Mouse (Mus musculus): Measurements from ENCODE around the gene Rab26. TPM values are rescaled to one million over a fixed set of nuclear protein-coding genes. Genes with fewer than 3 reads are reported as not detected.

Rab26 gene
- total RNA-seq (2015) (0.12 and 0.17 TPM in 2 replicates), total RNA-seq (2017) (0.14 and 0.71 TPM in 2 replicates)

- ATAC-seq (replicated peaks; ENCODE audit: poor library complexity) = peak; percentile 9; the same call in 1 of the 2 replicates
These were observed at the start of gene Rab26 for GRCm38 (mm10) chr17:24534160-24534718. TSS of gene Rab26 (minus strand) at chr17:24534210.

DNA sequence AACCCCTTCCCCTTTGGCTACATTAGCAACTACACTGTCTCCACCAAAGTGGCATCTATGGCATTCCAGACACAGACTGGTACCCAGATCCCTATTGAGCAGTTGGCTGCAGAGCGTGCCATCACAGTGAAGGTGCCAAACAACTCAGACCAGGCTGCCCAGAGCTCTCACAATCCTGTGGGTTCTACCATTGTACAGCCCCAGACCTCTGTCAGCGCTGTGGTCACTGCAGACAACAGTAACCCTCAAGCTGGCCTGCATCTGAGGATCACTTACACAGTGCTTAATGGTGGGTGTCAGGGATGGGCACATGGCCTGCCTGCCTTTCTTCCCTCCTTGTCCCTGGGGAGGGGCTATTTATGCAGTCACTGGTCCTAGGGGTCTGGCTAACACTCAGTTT lies 46.3 kb upstream of the Rab26 start:
- no peak for ATAC-seq (replicated peaks; ENCODE audit: poor library complexity)

DNA sequence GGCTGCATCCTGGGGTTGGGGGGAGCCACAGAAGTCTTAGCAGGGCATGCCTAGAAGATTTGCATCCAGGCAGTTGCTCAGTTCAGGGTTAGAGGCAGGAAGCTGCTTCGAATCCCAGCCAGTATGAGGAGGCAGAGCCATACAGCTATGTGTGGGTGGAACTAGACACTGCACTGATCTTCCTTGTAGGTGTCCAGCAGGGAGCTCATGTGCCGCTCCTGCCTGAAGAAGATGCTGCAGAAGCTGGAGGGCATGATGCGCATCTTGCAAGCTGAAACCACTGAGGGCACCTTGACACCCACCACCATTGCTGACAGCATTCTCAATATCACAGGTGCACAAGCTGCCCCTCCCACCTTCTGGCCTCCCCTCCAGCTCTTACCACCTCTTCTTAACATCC lies 45.5 kb upstream of the Rab26 start:
- ATAC-seq (replicated peaks; ENCODE audit: poor library complexity) = no peak

DNA sequence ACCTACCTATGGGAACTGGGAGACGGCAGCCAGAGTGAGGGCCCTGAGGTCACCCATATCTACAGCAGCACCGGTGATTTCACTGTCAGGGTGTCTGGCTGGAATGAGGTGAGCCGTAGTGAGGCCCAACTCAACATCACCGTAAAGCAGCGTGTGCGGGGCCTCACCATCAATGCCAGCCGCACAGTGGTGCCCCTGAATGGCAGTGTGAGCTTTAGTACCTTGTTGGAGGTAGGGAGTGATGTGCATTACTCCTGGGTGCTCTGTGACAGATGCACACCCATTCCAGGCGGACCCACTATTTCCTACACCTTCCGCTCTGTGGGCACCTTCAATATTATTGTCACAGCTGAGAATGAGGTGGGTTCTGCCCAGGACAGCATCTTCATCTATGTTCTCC lies 39.8 kb upstream of the Rab26 start:
- no peak for ATAC-seq (replicated peaks; ENCODE audit: poor library complexity)

- ATAC-seq (replicated peaks; ENCODE audit: poor library complexity) = no peak
These were observed 38.7 kb upstream of the Rab26 start for GRCm38 (mm10) chr17:24572651-24573245.

DNA sequence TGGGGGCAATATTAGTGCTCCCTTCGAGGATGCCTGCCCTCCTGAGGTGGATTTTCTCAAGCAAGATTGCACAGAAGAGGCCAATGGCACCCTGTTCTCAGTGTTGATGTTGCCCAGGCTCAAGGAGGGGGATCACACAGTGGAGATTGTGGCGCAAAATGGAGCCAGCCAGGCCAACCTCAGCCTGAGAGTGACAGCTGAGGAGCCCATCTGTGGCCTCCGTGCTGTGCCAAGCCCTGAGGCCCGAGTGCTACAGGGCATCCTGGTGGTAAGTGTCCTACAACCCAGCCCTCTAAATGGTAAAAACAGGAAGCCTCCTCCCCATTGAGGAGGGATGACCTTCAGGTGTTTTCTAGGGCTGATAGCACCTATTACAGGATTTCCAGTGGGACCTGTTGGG lies 35.8 kb upstream of the Rab26 start:
- no peak for ATAC-seq (replicated peaks; ENCODE audit: poor library complexity)

DNA sequence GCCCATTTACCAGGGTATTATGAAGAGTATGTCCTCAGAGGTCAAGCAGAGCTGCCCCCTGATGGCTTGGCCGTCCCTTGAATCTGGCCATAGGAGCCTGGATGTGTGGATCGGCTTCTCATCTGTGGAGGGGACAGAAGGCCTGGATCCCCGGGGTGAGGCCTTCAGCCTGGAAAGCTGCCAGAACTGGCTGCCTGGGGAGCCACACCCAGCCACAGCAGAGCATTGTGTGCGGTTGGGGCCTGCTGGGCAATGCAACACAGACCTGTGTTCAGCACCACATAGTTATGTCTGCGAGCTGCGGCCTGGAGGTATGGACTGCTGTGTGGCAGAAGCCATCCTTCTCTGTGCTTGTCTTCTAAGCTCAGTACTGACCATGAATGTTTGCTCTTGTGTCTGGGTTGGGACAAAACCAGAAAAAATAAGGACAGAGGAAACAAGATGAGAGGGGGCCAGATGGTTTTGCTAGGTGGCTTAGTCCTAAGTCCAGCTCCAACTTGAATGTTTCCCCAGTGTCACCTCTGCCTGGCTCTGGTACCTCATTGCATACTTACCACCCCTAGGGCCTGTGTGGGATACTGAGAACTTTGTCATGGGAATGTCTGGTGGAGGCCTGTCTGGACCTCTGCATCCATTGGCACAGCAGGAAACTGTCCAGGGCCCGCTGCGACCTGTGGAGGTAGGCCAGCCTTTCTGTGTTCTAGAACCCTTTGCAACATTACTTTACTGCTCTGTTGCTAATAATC lies 33.2 kb upstream of the Rab26 start:
- peak; percentile 86 for ATAC-seq (replicated peaks; ENCODE audit: poor library complexity)

- no peak for ATAC-seq (replicated peaks; ENCODE audit: poor library complexity)
These were observed 31.8 kb upstream of the Rab26 start for GRCm38 (mm10) chr17:24565792-24566191.

- no peak for ATAC-seq (replicated peaks; ENCODE audit: poor library complexity)
These were observed 31.1 kb upstream of the Rab26 start for GRCm38 (mm10) chr17:24565092-24565491.

- no peak for ATAC-seq (replicated peaks; ENCODE audit: poor library complexity)
These were observed 30.4 kb upstream of the Rab26 start for GRCm38 (mm10) chr17:24564422-24564821.

- ATAC-seq (replicated peaks; ENCODE audit: poor library complexity) = peak; percentile 30; the same call in 1 of the 2 replicates
These were observed 29.6 kb upstream of the Rab26 start for GRCm38 (mm10) chr17:24563638-24564037.

GRCm38 (mm10) chr17:24561592-24561991 lies 27.6 kb upstream of the Rab26 start:
- ATAC-seq (replicated peaks; ENCODE audit: poor library complexity) = no peak

GRCm38 (mm10) chr17:24560301-24561028 lies 26.5 kb upstream of the Rab26 start:
- ATAC-seq (replicated peaks; ENCODE audit: poor library complexity) = no peak

DNA sequence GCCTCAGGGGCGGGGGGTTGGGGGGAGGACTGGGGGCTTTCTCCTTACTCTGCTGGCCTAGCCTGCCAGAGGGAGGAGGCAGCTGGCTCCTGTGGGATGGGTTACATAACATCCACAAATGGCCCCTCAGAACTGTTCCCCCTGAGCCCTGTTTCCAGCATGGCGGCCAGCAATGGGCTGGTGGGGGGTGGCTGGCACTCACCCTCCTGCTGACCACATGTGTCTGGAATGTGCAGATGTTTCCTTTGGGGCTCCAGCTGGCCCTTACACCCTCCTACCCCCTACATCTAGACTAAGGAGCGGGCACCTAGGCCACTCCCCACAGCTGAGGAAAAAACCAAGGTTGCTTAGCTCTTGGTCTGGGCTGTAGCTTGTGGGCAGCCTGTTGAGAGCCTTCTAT lies 25.1 kb upstream of the Rab26 start:
- peak; percentile 61 for ATAC-seq (replicated peaks; ENCODE audit: poor library complexity)

GRCm38 (mm10) chr17:24558600-24559099 lies 24.6 kb upstream of the Rab26 start:
- ATAC-seq (replicated peaks; ENCODE audit: poor library complexity) = no peak

DNA sequence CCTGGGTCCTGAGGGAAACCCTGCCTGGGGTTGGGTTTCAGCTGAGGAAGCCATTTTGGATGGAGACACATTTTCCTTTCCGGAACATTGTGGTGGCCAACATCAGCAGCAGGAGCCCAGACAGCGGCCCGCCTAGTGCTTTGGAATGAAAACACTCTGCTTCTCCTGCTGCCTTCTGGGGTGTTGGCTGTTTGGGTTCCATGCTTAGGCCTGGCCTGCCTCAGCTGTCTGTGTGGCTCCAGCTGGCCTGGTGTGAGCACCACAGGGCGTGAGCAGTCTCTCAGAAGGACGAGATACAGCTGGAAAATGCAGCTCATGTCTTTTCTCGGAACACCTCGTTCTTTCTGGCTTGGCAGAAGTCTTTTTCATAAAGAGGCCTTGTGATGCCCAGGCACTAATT lies 23.1 kb upstream of the Rab26 start:
- ATAC-seq (replicated peaks; ENCODE audit: poor library complexity) = no peak

- ATAC-seq (replicated peaks; ENCODE audit: poor library complexity) = no peak
These were observed 17.0 kb upstream of the Rab26 start for GRCm38 (mm10) chr17:24551050-24551444.

DNA sequence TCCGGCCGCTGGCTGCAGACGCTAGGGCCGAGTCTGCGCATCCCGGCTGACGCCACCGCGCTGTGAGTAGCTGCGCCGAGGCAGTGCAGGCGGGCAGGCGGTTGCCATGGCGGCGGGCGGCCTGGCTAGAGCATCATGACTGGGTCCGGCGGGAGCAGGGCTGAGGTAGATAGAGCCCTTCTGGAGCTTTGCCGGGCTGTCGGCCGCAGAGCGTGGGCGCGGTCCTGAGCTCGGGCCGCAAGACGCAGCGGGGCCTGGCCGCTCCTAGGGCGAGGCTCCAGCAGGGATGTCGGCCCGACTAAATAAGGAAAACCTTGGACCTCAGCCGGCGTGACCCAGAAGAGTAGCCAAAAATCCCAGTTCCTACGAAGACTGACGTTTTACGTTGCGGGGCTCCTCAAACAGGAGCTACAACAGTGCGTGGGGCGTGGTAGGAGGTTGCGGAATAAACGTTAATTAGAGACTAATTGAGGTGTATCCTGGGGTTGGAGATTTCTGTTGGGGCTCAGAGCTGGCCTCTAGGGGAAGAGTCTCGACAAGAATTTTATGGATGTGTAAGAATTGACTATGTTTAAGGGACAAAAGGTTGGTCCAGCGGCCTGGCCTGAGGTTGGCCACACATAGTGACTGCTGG lies 16.5 kb upstream of the Rab26 start:
- ATAC-seq (replicated peaks; ENCODE audit: poor library complexity) = peak; percentile 24; the same call in 1 of the 2 replicates

DNA sequence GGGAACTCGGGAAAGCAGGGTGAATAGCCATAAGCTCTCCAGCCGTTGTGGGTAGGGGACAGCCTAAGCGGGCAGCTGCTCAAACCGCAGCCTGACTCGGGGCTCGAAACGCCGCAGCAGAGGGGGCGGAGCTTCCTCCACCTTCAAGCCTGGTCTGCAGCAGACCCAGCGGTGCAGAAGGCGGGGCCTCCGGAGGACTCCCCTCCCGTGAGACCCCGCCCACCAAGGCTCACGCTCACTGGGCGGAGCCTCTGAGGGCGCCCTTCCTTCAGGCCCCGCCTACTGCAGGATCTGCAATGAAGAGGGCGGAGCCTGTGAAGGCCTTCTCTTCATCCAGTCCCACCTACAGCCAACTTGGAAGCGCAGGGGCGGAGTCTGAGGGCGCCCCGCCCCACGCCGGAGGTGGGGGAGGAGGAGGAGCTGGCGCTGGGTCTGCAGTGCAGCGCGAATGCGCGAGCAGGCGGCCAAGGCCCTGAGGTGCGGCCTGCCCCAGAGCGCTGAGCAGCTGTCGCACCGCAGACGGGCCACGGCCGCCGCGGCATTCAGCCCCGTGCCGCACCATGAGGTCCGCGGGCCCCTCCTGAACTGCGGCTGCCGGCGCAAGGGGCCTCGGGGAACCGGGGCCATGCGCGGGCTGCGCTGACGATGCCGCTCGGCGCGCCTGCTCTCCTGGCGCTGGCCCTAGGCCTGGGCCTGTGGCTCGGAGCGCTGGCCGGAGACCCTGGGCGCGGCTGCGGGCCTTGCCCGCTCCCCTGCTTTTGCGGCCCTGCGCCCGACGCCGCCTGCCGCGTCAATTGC lies 15.8 kb upstream of the Rab26 start, which contains the start of gene Pkd1:
TSS of gene Pkd1 (plus strand) at position 217 of the 798 bp plus-strand sequence.
- ATAC-seq (replicated peaks; ENCODE audit: poor library complexity) = peak; percentile 91

All from megakaryocyte progenitor cell, adult 5-6 weeks (primary cell).